Comparison of ENCODE assay signal across 8 mouse cellular contexts in the genomic region with DNA sequence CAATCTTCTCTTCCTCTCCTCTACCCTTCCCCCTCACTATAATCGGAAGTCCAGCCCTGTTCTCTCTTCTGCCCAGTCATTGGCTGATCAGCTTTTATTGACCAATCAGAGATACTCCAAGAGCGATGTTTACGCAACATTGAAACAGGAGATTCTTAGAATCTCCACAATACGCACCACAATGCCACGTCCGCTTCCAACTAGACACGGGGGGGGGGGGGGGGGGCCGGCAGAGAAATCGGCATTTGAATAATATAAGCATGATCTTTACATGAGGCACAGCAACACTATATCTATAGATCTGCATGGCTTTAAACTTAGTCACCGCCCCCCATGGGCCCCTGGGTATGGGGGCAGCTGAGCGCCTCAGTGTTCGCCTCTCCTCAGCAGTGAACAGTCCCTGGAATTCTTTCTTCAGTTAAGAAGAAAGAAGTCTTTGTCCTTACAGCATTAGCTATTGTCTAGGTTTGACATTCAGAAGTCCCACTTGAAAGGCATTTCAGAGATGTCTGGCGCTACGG. TPM values are rescaled to one million over a fixed set of nuclear protein-coding genes. Genes with fewer than 3 reads are reported as not detected.
A peak's percentile ranks its signal among the peaks of the same experiment; 100 is the strongest.
DNase-seq lines count a peak whose midpoint lies in the region.

No protein-coding gene starts in this region.

- DNase-seq in layer of hippocampus, adult 9-11 months: peak; percentile 4
- DNase-seq in layer of hippocampus, postnatal 10 days (ENCODE audit: low spot score in 2 of 2): no peak
- DNase-seq in embryo, embryonic 9.5 days (ENCODE audit: extremely low spot score): peak; percentile 64
- DNase-seq in induced T-regulatory cell, adult 2 months (ENCODE audit: low read depth): peak; percentile 38
- DNase-seq in neural tube, embryonic 10.5 days (ENCODE audit: extremely low spot score, low spot score): peak; percentile 55
- DNase-seq in spleen, postnatal 36 days (ENCODE audit: low spot score in 2 of 2): no peak
- no peak for DNase-seq in left cerebral cortex, adult 9 months (ENCODE audit: low spot score in 2 of 2)
- DNase-seq in heart, adult 9 months (ENCODE audit: low spot score in 2 of 2): no peak

RNA-seq across cellular contexts. Expression of a gene that starts 39.6 kb away (rescaled TPM):
- total RNA-seq in layer of hippocampus, postnatal 10 days (2021): 10 to 100 TPM; 13.9 to 16.5 TPM

RNA-seq across cellular contexts. Expression of a gene that starts 45.4 kb away (rescaled TPM):
- 10 to 100 TPM; 29.7 to 30.8 TPM for total RNA-seq in layer of hippocampus, postnatal 10 days (2021)

Comparison
In these comparisons a context has a peak if more than half of its experiments do, and no peak if none do; other contexts are left out.
1. DNase-seq: peak in layer of hippocampus, adult 9-11 months (single experiment), embryo, embryonic 9.5 days (single experiment), induced T-regulatory cell, adult 2 months (single experiment) and neural tube, embryonic 10.5 days (single experiment); none in layer of hippocampus, postnatal 10 days (0 of 2), spleen, postnatal 36 days (0 of 2), left cerebral cortex, adult 9 months (0 of 2) and heart, adult 9 months (0 of 2).